Mouse (Mus musculus) ES-Bruce4 (cell line): Measurements from ENCODE around the gene 2510002D24Rik.
"Not testable (repeated sequence)": the region's sequence is repeated elsewhere in the genome, so short reads cannot be mapped to it uniquely, and the experiment has no call there.

Experiments used
- CTCF ChIP-seq: IDR thresholded peaks from one replicate; pipeline ENCODE4 v1.8.1; 2011; ENCODE audit warnings: low read depth, low read length
- POLR2A ChIP-seq: IDR thresholded peaks from one replicate; pipeline ENCODE4 v1.8.1; 2011; ENCODE audit warnings: low read length; ENCODE audit not compliant: insufficient read depth

GRCm38 (mm10) chr16:18870495-18870894 is 34.1 kb downstream of the 2510002D24Rik start:
- TF ChIP-seq POLR2A, CTCF: not testable (repeated sequence)
